Mouse (Mus musculus): ENCODE results near the gene Rdm1. TPM values are rescaled to one million over a fixed set of nuclear protein-coding genes. Genes with fewer than 3 reads are reported as not detected.

Gene Rdm1
- total RNA-seq, 2 experiments from 2014 or later, result 4.2 to 7.7 TPM

- no peak for DNase-seq (ENCODE audit: low spot score in 2 of 2)
Measured at GRCm38 (mm10) chr11:101656356-101656755, 29.4 kb downstream of the Rdm1 start.

GRCm38 (mm10) chr11:101657528-101657885 lies 30.5 kb downstream of the Rdm1 start:
- DNase-seq (ENCODE audit: low spot score in 2 of 2), result peak in 1 of 2 experiments; percentile 29

GRCm38 (mm10) chr11:101657886-101658750 lies 31.1 kb downstream of the Rdm1 start:
- peak; percentile 81 to 85 for DNase-seq (ENCODE audit: low spot score in 2 of 2)

GRCm38 (mm10) chr11:101658751-101659558 lies 32.0 kb downstream of the Rdm1 start:
- peak; percentile 72 to 76 for DNase-seq (ENCODE audit: low spot score in 2 of 2)

GRCm38 (mm10) chr11:101661191-101661590 lies 34.2 kb downstream of the Rdm1 start:
- DNase-seq (ENCODE audit: low spot score in 2 of 2), result no peak

- no peak for DNase-seq (ENCODE audit: low spot score in 2 of 2)
Measured at GRCm38 (mm10) chr11:101661786-101662185, 34.8 kb downstream of the Rdm1 start.

GRCm38 (mm10) chr11:101663229-101664027 lies 36.4 kb downstream of the Rdm1 start:
- no peak for DNase-seq (ENCODE audit: low spot score in 2 of 2)

- DNase-seq (ENCODE audit: low spot score in 2 of 2), result peak; percentile 93 to 94
Measured at GRCm38 (mm10) chr11:101664825-101665635, 38.0 kb downstream of the Rdm1 start, which contains the start of gene Arl4d. TSS of gene Arl4d (plus strand) at chr11:101665541.

- no peak for DNase-seq (ENCODE audit: low spot score in 2 of 2)
Measured at GRCm38 (mm10) chr11:101665636-101665992, 38.6 kb downstream of the Rdm1 start.

- peak in 1 of 2 experiments; percentile 22 for DNase-seq (ENCODE audit: low spot score in 2 of 2)
Measured at GRCm38 (mm10) chr11:101666626-101667345, 39.8 kb downstream of the Rdm1 start.

GRCm38 (mm10) chr11:101667871-101668532 lies 41.0 kb downstream of the Rdm1 start:
- peak in 1 of 2 experiments; percentile 30 for DNase-seq (ENCODE audit: low spot score in 2 of 2)

GRCm38 (mm10) chr11:101668546-101669261 lies 41.7 kb downstream of the Rdm1 start:
- DNase-seq (ENCODE audit: low spot score in 2 of 2), result peak in 1 of 2 experiments; percentile 29

- no peak for DNase-seq (ENCODE audit: low spot score in 2 of 2)
Measured at GRCm38 (mm10) chr11:101670334-101670733, 43.3 kb downstream of the Rdm1 start.

- no peak for DNase-seq (ENCODE audit: low spot score in 2 of 2)
Measured at GRCm38 (mm10) chr11:101671255-101671654, 44.3 kb downstream of the Rdm1 start.

- DNase-seq (ENCODE audit: low spot score in 2 of 2), result no peak
Measured at GRCm38 (mm10) chr11:101673010-101673642, 46.1 kb downstream of the Rdm1 start.

- DNase-seq (ENCODE audit: low spot score in 2 of 2), result no peak
Measured at GRCm38 (mm10) chr11:101674106-101674505, 47.1 kb downstream of the Rdm1 start.

GRCm38 (mm10) chr11:101675349-101675748 lies 48.4 kb downstream of the Rdm1 start:
- DNase-seq (ENCODE audit: low spot score in 2 of 2), result no peak

GRCm38 (mm10) chr11:101677655-101678054 lies 50.7 kb downstream of the Rdm1 start:
- DNase-seq (ENCODE audit: low spot score in 2 of 2), result no peak
